ENCODE assay signal across 23 mouse cellular contexts in the genomic region with DNA sequence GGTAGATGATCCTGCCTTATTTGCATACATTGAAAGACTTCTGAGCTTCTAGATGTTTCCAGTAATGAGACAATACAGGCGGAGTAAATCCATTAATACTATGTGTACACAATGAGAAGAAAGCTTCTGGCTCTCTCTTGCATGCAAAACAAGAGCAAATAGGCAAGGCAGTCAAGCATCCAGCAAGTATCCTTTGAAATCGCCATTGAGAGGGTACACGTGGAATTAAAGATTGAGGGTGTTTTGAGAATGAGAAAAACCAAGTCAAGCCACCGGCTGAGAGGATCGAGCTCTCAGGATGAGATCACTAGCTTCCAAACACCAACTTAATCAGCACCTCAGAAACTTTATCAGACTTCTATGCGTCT.
DNase-seq lines count a peak whose midpoint lies in the region; ATAC-seq and TF ChIP-seq lines count a peak whose summit lies in the region.
"Had no signal": no experiment of that assay in that cellular context is flagged by ENCODE, and none has a peak within 500 bp of the region (broad histone marks: within the 10 kb centered on the region; RNA-seq: fewer than 3 reads in every experiment).

No protein-coding gene starts in this region.

- H3K9me3 ChIP-seq in hindbrain, embryonic 14.5 days (ENCODE audit: control insufficient read depth, low read length) = no peaks in the 10 kb centered on the region
- H3K9me3 ChIP-seq in hindbrain, postnatal 0 days (ENCODE audit: low read length) = no peaks in the 10 kb centered on the region
- no peaks in the 10 kb centered on the region for H3K9me3 ChIP-seq in forebrain, embryonic 14.5 days (replicated peaks; ENCODE audit: control insufficient read depth, low read length)
- H3K9me3 ChIP-seq in midbrain, embryonic 12.5 days = no peaks in the 10 kb centered on the region
- H3K9me3 ChIP-seq in lung, postnatal 0 days (ENCODE audit: low read length) = no peaks in the 10 kb centered on the region
- H3K9me3 ChIP-seq: heart, embryonic 15.5 days; limb, embryonic 15.5 days; stomach, embryonic 15.5 days had no signal

- H3K27ac ChIP-seq in hindbrain, embryonic 14.5 days = peak overlapping the region; percentile 64; the same call in 1 of the 2 replicates
- no peak overlapping the region for H3K27ac ChIP-seq in hindbrain, postnatal 0 days
- H3K27ac ChIP-seq in forebrain, embryonic 14.5 days (ENCODE audit: low read depth, low read length) = peak overlapping the region; percentile 3; the same call in 1 of the 2 replicates
- peak overlapping the region; percentile 26 for H3K27ac ChIP-seq in midbrain, embryonic 12.5 days (replicated peaks)
- no peak overlapping the region for H3K27ac ChIP-seq in thymus, adult 2 months (ENCODE audit: control insufficient read depth, insufficient read depth, low read length)
- no peak overlapping the region for H3K27ac ChIP-seq in lung, postnatal 0 days (ENCODE audit: low read length)
- H3K27ac ChIP-seq: heart, embryonic 15.5 days; limb, embryonic 15.5 days; liver, embryonic 14.5 days; stomach, embryonic 15.5 days had no signal

- no peak for TF ChIP-seq POLR2A in thymus, adult 2 months (IDR thresholded peaks at IDR 0.05; ENCODE audit: control insufficient read depth, extremely low read depth, insufficient read depth, low read length, poor library complexity)

- H3K4me1 ChIP-seq in hindbrain, embryonic 14.5 days (replicated peaks; ENCODE audit: control insufficient read depth, insufficient read depth, low read length) = peaks cover 25% of the 10 kb centered on the region
- 0 out of 2 replicates have a peak, but pooled peaks cover 4% of the 10 kb centered on the region for H3K4me1 ChIP-seq in hindbrain, postnatal 0 days (ENCODE audit: insufficient read depth, low read length)
- peaks cover 34% of the 10 kb centered on the region for H3K4me1 ChIP-seq in forebrain, embryonic 14.5 days (ENCODE audit: control insufficient read depth, insufficient read depth, low read length)
- H3K4me1 ChIP-seq in midbrain, embryonic 12.5 days = peaks cover 46% of the 10 kb centered on the region
- no peaks in the 10 kb centered on the region for H3K4me1 ChIP-seq in thymus, adult 2 months (replicated peaks; ENCODE audit: control insufficient read depth, insufficient read depth, low read length)
- no peaks in the 10 kb centered on the region for H3K4me1 ChIP-seq in lung, postnatal 0 days (ENCODE audit: insufficient read depth, low read depth, low read length)
- H3K4me1 ChIP-seq: limb, embryonic 15.5 days; stomach, embryonic 15.5 days had no signal

- H3K4me2 ChIP-seq in hindbrain, embryonic 14.5 days (replicated peaks) = no peak overlapping the region
- no peak overlapping the region for H3K4me2 ChIP-seq in hindbrain, postnatal 0 days (ENCODE audit: low read depth, low read length)
- no peak overlapping the region for H3K4me2 ChIP-seq in forebrain, embryonic 14.5 days (ENCODE audit: low read length)
- H3K4me2 ChIP-seq in midbrain, embryonic 12.5 days (replicated peaks) = no peak overlapping the region
- H3K4me2 ChIP-seq in lung, postnatal 0 days (replicated peaks; ENCODE audit: low read depth, low read length) = no peak overlapping the region
- H3K4me2 ChIP-seq: heart, embryonic 15.5 days; limb, embryonic 15.5 days; lung, embryonic 14.5 days; stomach, embryonic 15.5 days had no signal

- no peak for TF ChIP-seq CTCF in hindbrain, postnatal 0 days (IDR thresholded peaks at IDR 0.05; ENCODE audit: low read depth)
- TF ChIP-seq CTCF in thymus, adult 2 months (IDR thresholded peaks at IDR 0.05; ENCODE audit: borderline replicate concordance, control insufficient read depth, extremely low read depth, insufficient read depth, low read length, poor library complexity) = no peak
- TF ChIP-seq CTCF in lung, postnatal 0 days (IDR thresholded peaks at IDR 0.05) = no peak

- ATAC-seq in hindbrain, embryonic 14.5 days (ENCODE audit: low FRiP score) = no peak
- ATAC-seq in hindbrain, postnatal 0 days = no peak
- 0 out of 2 replicates have a peak, but pooled peaks have one; percentile 35 for ATAC-seq in forebrain, embryonic 14.5 days
- ATAC-seq in midbrain, embryonic 12.5 days (ENCODE audit: low FRiP score, low read depth) = 0 out of 2 replicates have a peak, but pooled peaks have one; percentile 47
- ATAC-seq in lung, postnatal 0 days = no peak
- ATAC-seq: Patski had no signal

- no peak overlapping the region for H3K4me3 ChIP-seq in hindbrain, embryonic 14.5 days (replicated peaks; ENCODE audit: low read length)
- H3K4me3 ChIP-seq in hindbrain, postnatal 0 days (ENCODE audit: low read length) = no peak overlapping the region
- H3K4me3 ChIP-seq in forebrain, embryonic 14.5 days (ENCODE audit: low read depth, low read length) = no peak overlapping the region
- no peak overlapping the region for H3K4me3 ChIP-seq in midbrain, embryonic 12.5 days
- no peak overlapping the region for H3K4me3 ChIP-seq in thymus, adult 2 months (ENCODE audit: control insufficient read depth, insufficient read depth, low read length)
- H3K4me3 ChIP-seq in lung, postnatal 0 days (ENCODE audit: low read depth, low read length) = no peak overlapping the region
- H3K4me3 ChIP-seq: heart, embryonic 15.5 days; limb, embryonic 15.5 days; stomach, embryonic 15.5 days had no signal

- 29% methylated on average over 6 of the region's 6 CpGs for WGBS in hindbrain, embryonic 14.5 days
- 33% methylated on average over 6 of the region's 6 CpGs for WGBS in hindbrain, postnatal 0 days
- WGBS in forebrain, embryonic 14.5 days = 4% methylated on average over 6 of the region's 6 CpGs
- WGBS in midbrain, embryonic 12.5 days = 14% methylated on average over 6 of the region's 6 CpGs
- 95% methylated on average over 6 of the region's 6 CpGs for WGBS in thymus, adult 2 months
- WGBS in lung, postnatal 0 days = 46% methylated on average over 6 of the region's 6 CpGs

- no peaks in the 10 kb centered on the region for H3K36me3 ChIP-seq in hindbrain, embryonic 14.5 days (replicated peaks; ENCODE audit: control insufficient read depth, insufficient read depth)
- no peaks in the 10 kb centered on the region for H3K36me3 ChIP-seq in hindbrain, postnatal 0 days (ENCODE audit: insufficient read depth, low read length)
- no peaks in the 10 kb centered on the region for H3K36me3 ChIP-seq in forebrain, embryonic 14.5 days (ENCODE audit: control insufficient read depth, insufficient read depth, low read length)
- H3K36me3 ChIP-seq in midbrain, embryonic 12.5 days = no peaks in the 10 kb centered on the region
- H3K36me3 ChIP-seq in thymus, adult 2 months (ENCODE audit: control insufficient read depth, insufficient read depth, low read length) = no peaks in the 10 kb centered on the region
- no peaks in the 10 kb centered on the region; the same call in 1 of the 2 replicates for H3K36me3 ChIP-seq in lung, postnatal 0 days (ENCODE audit: insufficient read depth, low read length)
- H3K36me3 ChIP-seq: limb, embryonic 15.5 days; stomach, embryonic 15.5 days had no signal

- DNase-seq in hindbrain, embryonic 14.5 days (ENCODE audit: low spot score) = no peak
- no peak for DNase-seq in hindbrain, postnatal 0 days (ENCODE audit: low spot score)
- peak; percentile 52 for DNase-seq in forebrain, embryonic 14.5 days (ENCODE audit: low spot score)
- no peak for DNase-seq in thymus, adult 2 months
- DNase-seq in ovary, postnatal 10 days (ENCODE audit: low spot score) = no peak
- DNase-seq in lung, postnatal 0 days (ENCODE audit: low spot score) = no peak
- DNase-seq: adrenal gland, adult 2 months; cerebellum, adult 11-12 months; cerebellum, postnatal 10 days; gastrocnemius, postnatal 36 days; heart, postnatal 36 days; kidney, adult 11 months; left cerebral cortex, postnatal 4 days; lung, embryonic 14.5 days; lung, postnatal 4 days; right cerebral cortex, adult 18-20 months; right cerebral cortex, postnatal 4 days had no signal

- TF ChIP-seq EP300 in lung, postnatal 0 days (IDR thresholded peaks at IDR 0.05) = no peak

- H3K27me3 ChIP-seq in hindbrain, embryonic 14.5 days (ENCODE audit: control insufficient read depth, insufficient read depth, low read length) = no peaks in the 10 kb centered on the region
- H3K27me3 ChIP-seq in hindbrain, postnatal 0 days (ENCODE audit: insufficient read depth, low read length) = no peaks in the 10 kb centered on the region
- no peaks in the 10 kb centered on the region for H3K27me3 ChIP-seq in forebrain, embryonic 14.5 days (replicated peaks; ENCODE audit: control insufficient read depth, insufficient read depth, low read length)
- H3K27me3 ChIP-seq in midbrain, embryonic 12.5 days = peaks cover 23% of the 10 kb centered on the region
- H3K27me3 ChIP-seq in thymus, adult 2 months (ENCODE audit: control insufficient read depth, insufficient read depth, low read length) = no peaks in the 10 kb centered on the region
- H3K27me3 ChIP-seq in lung, postnatal 0 days (replicated peaks; ENCODE audit: insufficient read depth, low read length) = no peaks in the 10 kb centered on the region
- H3K27me3 ChIP-seq: heart, embryonic 15.5 days; limb, embryonic 15.5 days; Patski; stomach, embryonic 15.5 days had no signal

- no peak overlapping the region for H3K9ac ChIP-seq in hindbrain, embryonic 14.5 days
- no peak overlapping the region for H3K9ac ChIP-seq in hindbrain, postnatal 0 days (replicated peaks; ENCODE audit: low read length)
- H3K9ac ChIP-seq in forebrain, embryonic 14.5 days (ENCODE audit: low read length) = no peak overlapping the region
- H3K9ac ChIP-seq in midbrain, embryonic 12.5 days (replicated peaks) = no peak overlapping the region
- H3K9ac ChIP-seq in lung, postnatal 0 days (replicated peaks; ENCODE audit: low read depth) = no peak overlapping the region
- H3K9ac ChIP-seq: heart, embryonic 15.5 days; limb, embryonic 15.5 days; liver, embryonic 14.5 days; lung, embryonic 14.5 days; stomach, embryonic 15.5 days had no signal

Comparison
In these comparisons a context has a peak if more than half of its experiments do, and no peak if none do; other contexts are left out.
1. H3K27ac ChIP-seq: peak in hindbrain, embryonic 14.5 days (single experiment), forebrain, embryonic 14.5 days (single experiment) and midbrain, embryonic 12.5 days (single experiment); none in hindbrain, postnatal 0 days (single experiment), thymus, adult 2 months (single experiment) and lung, postnatal 0 days (single experiment).
2. ATAC-seq: peak in forebrain, embryonic 14.5 days (single experiment) and midbrain, embryonic 12.5 days (single experiment); none in hindbrain, embryonic 14.5 days (single experiment), hindbrain, postnatal 0 days (single experiment) and lung, postnatal 0 days (single experiment).